Mouse (Mus musculus): ENCODE data around the gene Lmna. TPM values are rescaled to one million over a fixed set of nuclear protein-coding genes. Genes with fewer than 3 reads are reported as not detected.

The Lmna gene
- polyA plus RNA-seq, 1 experiment = 353 TPM

- no peak overlapping the region for H3K4me3 ChIP-seq (ENCODE audit: low read depth, low read length)
- 67% methylated on average over 5 of the region's 5 CpGs for WGBS
- H3K27me3 ChIP-seq (ENCODE audit: control insufficient read depth, insufficient read depth, low read length) = no peaks in the 10 kb centered on the region
- TF ChIP-seq CTCF (IDR thresholded peaks at IDR 0.05; ENCODE audit: extremely low read depth, insufficient read length, insufficient replicate concordance, low read depth, low read length) (peak; percentile 31; the same call in 1 of the 2 replicates), POLR2A (IDR thresholded peaks at IDR 0.05; ENCODE audit: low read depth, low read length) (no peak)
- H3K27ac ChIP-seq (ENCODE audit: insufficient read depth, low read depth, low read length) = no peak overlapping the region
- peaks cover 19% of the 10 kb centered on the region for H3K4me1 ChIP-seq (ENCODE audit: control insufficient read depth, insufficient read depth, insufficient read length, low read length)
- peaks cover 13% of the 10 kb centered on the region for H3K36me3 ChIP-seq (ENCODE audit: control insufficient read depth, insufficient read depth, low read length)
Measured at GRCm38 (mm10) chr3:88544514-88544913, 34.8 kb upstream of the Lmna start.

GRCm38 (mm10) chr3:88543651-88544410 is 34.1 kb upstream of the Lmna start:
- H3K27ac ChIP-seq (ENCODE audit: insufficient read depth, low read depth, low read length) = no peak overlapping the region
- no peak for TF ChIP-seq CTCF (IDR thresholded peaks at IDR 0.05; ENCODE audit: extremely low read depth, insufficient read length, insufficient replicate concordance, low read depth, low read length)
- no peak for TF ChIP-seq POLR2A (IDR thresholded peaks at IDR 0.05; ENCODE audit: low read depth, low read length)
- WGBS = 68% methylated on average over 5 of the region's 5 CpGs

GRCm38 (mm10) chr3:88543174-88543573 is 33.4 kb upstream of the Lmna start:
- no peaks in the 10 kb centered on the region for H3K27me3 ChIP-seq (ENCODE audit: control insufficient read depth, insufficient read depth, low read length)
- no peak overlapping the region for H3K4me3 ChIP-seq (ENCODE audit: low read depth, low read length)
- TF ChIP-seq CTCF (IDR thresholded peaks at IDR 0.05; ENCODE audit: extremely low read depth, insufficient read length, insufficient replicate concordance, low read depth, low read length) (no peak), POLR2A (IDR thresholded peaks at IDR 0.05; ENCODE audit: low read depth, low read length) (no peak)
- H3K27ac ChIP-seq (ENCODE audit: insufficient read depth, low read depth, low read length) = no peak overlapping the region
- WGBS = 90% methylated on average over 8 of the region's 8 CpGs
- peaks cover 13% of the 10 kb centered on the region for H3K36me3 ChIP-seq (ENCODE audit: control insufficient read depth, insufficient read depth, low read length)
- peaks cover 14% of the 10 kb centered on the region for H3K4me1 ChIP-seq (ENCODE audit: control insufficient read depth, insufficient read depth, insufficient read length, low read length)

More at GRCm38 (mm10) chr3:88543651-88544410, 34.1 kb upstream of the Lmna start:
- peaks cover 19% of the 10 kb centered on the region for H3K4me1 ChIP-seq (ENCODE audit: control insufficient read depth, insufficient read depth, insufficient read length, low read length)
- no peak overlapping the region for H3K4me3 ChIP-seq (ENCODE audit: low read depth, low read length)
- no peaks in the 10 kb centered on the region for H3K27me3 ChIP-seq (ENCODE audit: control insufficient read depth, insufficient read depth, low read length)
- peaks cover 13% of the 10 kb centered on the region for H3K36me3 ChIP-seq (ENCODE audit: control insufficient read depth, insufficient read depth, low read length)

GRCm38 (mm10) chr3:88542486-88542885 is 32.7 kb upstream of the Lmna start:
- TF ChIP-seq CTCF (IDR thresholded peaks at IDR 0.05; ENCODE audit: extremely low read depth, insufficient read length, insufficient replicate concordance, low read depth, low read length) = no peak
- TF ChIP-seq POLR2A (IDR thresholded peaks at IDR 0.05; ENCODE audit: low read depth, low read length) = no peak
- WGBS = 67% methylated on average over 4 of the region's 4 CpGs
- peaks cover 13% of the 10 kb centered on the region for H3K36me3 ChIP-seq (ENCODE audit: control insufficient read depth, insufficient read depth, low read length)
- H3K4me3 ChIP-seq (ENCODE audit: low read depth, low read length) = no peak overlapping the region
- H3K27me3 ChIP-seq (ENCODE audit: control insufficient read depth, insufficient read depth, low read length) = no peaks in the 10 kb centered on the region
- H3K27ac ChIP-seq (ENCODE audit: insufficient read depth, low read depth, low read length) = no peak overlapping the region
- peaks cover 14% of the 10 kb centered on the region for H3K4me1 ChIP-seq (ENCODE audit: control insufficient read depth, insufficient read depth, insufficient read length, low read length)

- Histone ChIP-seq H3K4me1 (ENCODE audit: control insufficient read depth, insufficient read depth, insufficient read length, low read length) (peaks cover 12% of the 10 kb centered on the region), H3K27me3 (ENCODE audit: control insufficient read depth, insufficient read depth, low read length) (no peaks in the 10 kb centered on the region), H3K4me3 (ENCODE audit: low read depth, low read length) (no peak overlapping the region), H3K36me3 (ENCODE audit: control insufficient read depth, insufficient read depth, low read length) (peaks cover 13% of the 10 kb centered on the region), H3K27ac (ENCODE audit: insufficient read depth, low read depth, low read length) (no peak overlapping the region)
- no peak for TF ChIP-seq CTCF (IDR thresholded peaks at IDR 0.05; ENCODE audit: extremely low read depth, insufficient read length, insufficient replicate concordance, low read depth, low read length)
- TF ChIP-seq POLR2A (IDR thresholded peaks at IDR 0.05; ENCODE audit: low read depth, low read length) = no peak
- WGBS = 83% methylated on average over 7 of the region's 7 CpGs
Measured at GRCm38 (mm10) chr3:88541622-88542401, 32.1 kb upstream of the Lmna start.

GRCm38 (mm10) chr3:88540085-88540484 is 30.3 kb upstream of the Lmna start:
- no peak for TF ChIP-seq CTCF (IDR thresholded peaks at IDR 0.05; ENCODE audit: extremely low read depth, insufficient read length, insufficient replicate concordance, low read depth, low read length)
- no peak for TF ChIP-seq POLR2A (IDR thresholded peaks at IDR 0.05; ENCODE audit: low read depth, low read length)
- Histone ChIP-seq H3K4me1 (ENCODE audit: control insufficient read depth, insufficient read depth, insufficient read length, low read length) (peaks cover 14% of the 10 kb centered on the region), H3K4me3 (ENCODE audit: low read depth, low read length) (no peak overlapping the region), H3K27ac (ENCODE audit: insufficient read depth, low read depth, low read length) (no peak overlapping the region), H3K27me3 (ENCODE audit: control insufficient read depth, insufficient read depth, low read length) (no peaks in the 10 kb centered on the region), H3K36me3 (ENCODE audit: control insufficient read depth, insufficient read depth, low read length) (peaks cover 13% of the 10 kb centered on the region)
- WGBS = 76% methylated on average over 5 of the region's 5 CpGs

GRCm38 (mm10) chr3:88539397-88539796 is 29.6 kb upstream of the Lmna start:
- no peak overlapping the region for H3K4me3 ChIP-seq (ENCODE audit: low read depth, low read length)
- TF ChIP-seq POLR2A (IDR thresholded peaks at IDR 0.05; ENCODE audit: low read depth, low read length) (no peak), CTCF (IDR thresholded peaks at IDR 0.05; ENCODE audit: extremely low read depth, insufficient read length, insufficient replicate concordance, low read depth, low read length) (no peak)
- H3K27ac ChIP-seq (ENCODE audit: insufficient read depth, low read depth, low read length) = no peak overlapping the region
- H3K36me3 ChIP-seq (ENCODE audit: control insufficient read depth, insufficient read depth, low read length) = peaks cover 13% of the 10 kb centered on the region
- peaks cover 12% of the 10 kb centered on the region for H3K4me1 ChIP-seq (ENCODE audit: control insufficient read depth, insufficient read depth, insufficient read length, low read length)
- 62% methylated on average over 3 of the region's 3 CpGs for WGBS
- no peaks in the 10 kb centered on the region for H3K27me3 ChIP-seq (ENCODE audit: control insufficient read depth, insufficient read depth, low read length)

Data from small intestine, adult 2 months (tissue).